In genomic region chr3:96526864-96527542, GRCm38 (mm10) we compare ENCODE assay signal across 9 mouse cellular contexts. TPM values are rescaled to one million over a fixed set of nuclear protein-coding genes. Genes with fewer than 3 reads are reported as not detected.
DNase-seq lines count a peak whose midpoint lies in the region; TF ChIP-seq lines count a peak whose summit lies in the region.
"Had no signal": no experiment of that assay in that cellular context is flagged by ENCODE, and none has a peak within 500 bp of the region (broad histone marks: within the 10 kb centered on the region; RNA-seq: fewer than 3 reads in every experiment).

No protein-coding gene starts in this region.

- H3K27ac ChIP-seq in gastrocnemius, adult 2 months, result peak overlapping the region; percentile 92
- H3K27ac ChIP-seq in hindbrain, embryonic 10.5 days, result peak overlapping the region; percentile 76
- peak overlapping the region; percentile 65 for H3K27ac ChIP-seq in midbrain, embryonic 10.5 days (replicated peaks)

- intact Hi-C loops in gastrocnemius, adult 2 months (cut with DNase I), result no loop called here

- H3K36me3 ChIP-seq in hindbrain, embryonic 10.5 days, result no peaks in the 10 kb centered on the region
- no peaks in the 10 kb centered on the region for H3K36me3 ChIP-seq in midbrain, embryonic 10.5 days

- TF ChIP-seq CTCF in gastrocnemius, adult 2 months (IDR thresholded peaks at IDR 0.05), result no peak

- peaks cover 57% of the 10 kb centered on the region for H3K27me3 ChIP-seq in hindbrain, embryonic 10.5 days (ENCODE audit: insufficient read depth, poor library complexity, severe bottlenecking)
- H3K27me3 ChIP-seq in midbrain, embryonic 10.5 days (ENCODE audit: low read depth, poor library complexity, severe bottlenecking), result peaks cover 63% of the 10 kb centered on the region

- no peaks in the 10 kb centered on the region for H3K9me3 ChIP-seq in hindbrain, embryonic 10.5 days
- H3K9me3 ChIP-seq in midbrain, embryonic 10.5 days (replicated peaks), result no peaks in the 10 kb centered on the region

- peak; percentile 54 for DNase-seq in gastrocnemius, adult 2 months
- DNase-seq in gastrocnemius, adult 18-20 months (ENCODE audit: low spot score), result no peak
- DNase-seq in ZHBTc4 (ENCODE audit: low read depth, low spot score), result peak; percentile 62
- peak; percentile 57 for DNase-seq in hindbrain, embryonic 10.5 days (ENCODE audit: low spot score)
- DNase-seq in midbrain, embryonic 10.5 days (ENCODE audit: low spot score), result peak; percentile 63
- no peak for DNase-seq in urinary bladder, adult 2 months (ENCODE audit: low spot score)
- no peak for DNase-seq in urinary bladder, adult 18-20 months (ENCODE audit: low spot score in 2 of 2)
- no peak for DNase-seq in right cerebral cortex, postnatal 10 days (ENCODE audit: low spot score in 2 of 2)

- WGBS in hindbrain, embryonic 10.5 days, result 4% methylated on average over 44 of the region's 44 CpGs
- 4% methylated on average over 44 of the region's 44 CpGs for WGBS in midbrain, embryonic 10.5 days

- peaks cover 36% of the 10 kb centered on the region for H3K4me1 ChIP-seq in hindbrain, embryonic 10.5 days (replicated peaks)
- peaks cover 25% of the 10 kb centered on the region for H3K4me1 ChIP-seq in midbrain, embryonic 10.5 days

- H3K4me3 ChIP-seq in gastrocnemius, adult 2 months, result peak overlapping the region; percentile 79
- peak overlapping the region; percentile 61 for H3K4me3 ChIP-seq in hindbrain, embryonic 10.5 days
- peak overlapping the region; percentile 59 for H3K4me3 ChIP-seq in midbrain, embryonic 10.5 days

RNA-seq across cellular contexts. Expression of gene Hfe2, which starts 2.0 kb away (rescaled TPM):
- 100 to 1,000 TPM; 590 to 675 TPM for total RNA-seq in gastrocnemius, adult 2 months (2021)
- total RNA-seq in gastrocnemius, adult 18-20 months (2021), result 100 to 1,000 TPM; 622 to 636 TPM
- 0.89 and 2.2 TPM in 2 replicates for polyA plus RNA-seq in hindbrain, embryonic 10.5 days (2016; fragmentation: Nextera tagmentation; extraction: Ambion mirVana)
- 1.5 and 2.1 TPM in 2 replicates for polyA plus RNA-seq in midbrain, embryonic 10.5 days (2016; fragmentation: Nextera tagmentation; extraction: Ambion mirVana)
- 0.09 and 0.11 TPM in 2 replicates for polyA plus RNA-seq in urinary bladder, adult 2 months (2012; rRNA removed)
- total RNA-seq: neutrophil, adult 5-6 weeks had no signal

RNA-seq across cellular contexts. Expression of gene Txnip, which starts 30.8 kb away (rescaled TPM):
- 100 to 1,000 TPM; 541 to 557 TPM for total RNA-seq in gastrocnemius, adult 2 months (2021)
- 100 to 1,000 TPM; 344 to 646 TPM for total RNA-seq in gastrocnemius, adult 18-20 months (2021)
- polyA plus RNA-seq in hindbrain, embryonic 10.5 days (2016; fragmentation: Nextera tagmentation; extraction: Ambion mirVana), result 36.3 and 38.1 TPM in 2 replicates
- 31.5 and 41.7 TPM in 2 replicates for polyA plus RNA-seq in midbrain, embryonic 10.5 days (2016; fragmentation: Nextera tagmentation; extraction: Ambion mirVana)
- polyA plus RNA-seq in urinary bladder, adult 2 months (2012; rRNA removed), result 712 and 742 TPM in 2 replicates

RNA-seq across cellular contexts. Expression of gene Gm16253, which starts 49.8 kb away (rescaled TPM):
- 1 to 10 TPM in 1 of 2 experiments, not detected in 1; 1.1 TPM for total RNA-seq in gastrocnemius, adult 2 months (2021)
- total RNA-seq in gastrocnemius, adult 18-20 months (2021), result 1 to 10 TPM; 1.2 to 2.0 TPM
- polyA plus RNA-seq in hindbrain, embryonic 10.5 days (2016; fragmentation: Nextera tagmentation; extraction: Ambion mirVana), result 0.55 and 0.93 TPM in 2 replicates
- 0.62 and 1.6 TPM in 2 replicates for polyA plus RNA-seq in midbrain, embryonic 10.5 days (2016; fragmentation: Nextera tagmentation; extraction: Ambion mirVana)
- not detected in 2 replicates for polyA plus RNA-seq in urinary bladder, adult 2 months (2012; rRNA removed)
- total RNA-seq: neutrophil, adult 5-6 weeks had no signal

Comparison
In these comparisons a context has a peak if more than half of its experiments do, and no peak if none do; other contexts are left out.
1. DNase-seq: peak in gastrocnemius, adult 2 months (single experiment), ZHBTc4 (single experiment), hindbrain, embryonic 10.5 days (single experiment) and midbrain, embryonic 10.5 days (single experiment); none in gastrocnemius, adult 18-20 months (single experiment), urinary bladder, adult 2 months (single experiment), urinary bladder, adult 18-20 months (0 of 2) and right cerebral cortex, postnatal 10 days (0 of 2).
2. RNA of gene Txnip, which starts 30.8 kb away (polyA plus RNA-seq): 712 to 742 TPM in urinary bladder, adult 2 months; 36.3 to 38.1 TPM in hindbrain, embryonic 10.5 days and 31.5 to 41.7 TPM in midbrain, embryonic 10.5 days; every median in the first group is over 10 times any median in the second.
3. Peak in every context shown above with its lines, with median percentiles within 50 percentile points of each other: H3K27ac ChIP-seq and H3K4me3 ChIP-seq.